Mouse (Mus musculus) midbrain, postnatal 0 days (tissue): ENCODE measurements around the gene Drg2. TPM values are rescaled to one million over a fixed set of nuclear protein-coding genes. Genes with fewer than 3 reads are reported as not detected.

Experiments used
- ATAC-seq: fragments of 200-750 bp; cut with Nextera tagmentation; 2 replicates; pipeline ENCODE4 v1.8.0; 2017; ENCODE audit warnings: moderate number of reproducible peaks, mild to moderate bottlenecking, moderate TSS enrichment, moderate library complexity; ENCODE audit not compliant: low FRiP score
- DNase-seq: peaks from one replicate; pipeline ENCODE4 v3.0.0-alpha.2; 2015; ENCODE audit warnings: low spot score
- H3K27ac ChIP-seq: fragments of 300-500 bp; sonication (generic); 2 replicates; pipeline ENCODE4 v1.5.1; 2014; ENCODE audit warnings: low read depth, mild to moderate bottlenecking, low read length, mixed read lengths
- H3K27me3 ChIP-seq: fragments of 300-500 bp; sonication (generic); 2 replicates; pipeline ENCODE4 v1.6.1; 2014; ENCODE audit warnings: low read length, control low read depth, mixed read lengths; ENCODE audit not compliant: insufficient read depth
- H3K36me3 ChIP-seq: fragments of 300-500 bp; sonication (generic); 2 replicates; pipeline ENCODE4 v1.6.1; 2014; ENCODE audit warnings: low read length, control low read depth, mixed read lengths; ENCODE audit not compliant: insufficient read depth
- H3K4me1 ChIP-seq: fragments of 300-500 bp; sonication (generic); 2 replicates; pipeline ENCODE4 v1.6.1; 2014; ENCODE audit warnings: mild to moderate bottlenecking, control low read depth, antibody characterized with exemption, low read length, mixed read lengths; ENCODE audit not compliant: insufficient read depth
- H3K4me2 ChIP-seq: fragments of 300-500 bp; sonication (generic); 2 replicates; pipeline ENCODE4 v1.6.1; 2014; ENCODE audit warnings: low read depth, mild to moderate bottlenecking, low read length, mixed read lengths; ENCODE audit not compliant: poor library complexity, severe bottlenecking
- H3K4me3 ChIP-seq: fragments of 300-500 bp; sonication (generic); 2 replicates; pipeline ENCODE4 v1.5.1; 2014; ENCODE audit warnings: low read depth, mild to moderate bottlenecking, low read length, moderate library complexity
- H3K9ac ChIP-seq: fragments of 300-500 bp; sonication (generic); replicated peaks from 2 replicates; pipeline ENCODE4 v1.6.1; 2014; ENCODE audit warnings: mild to moderate bottlenecking, low read length, moderate library complexity, mixed read lengths; ENCODE audit not compliant: poor library complexity, severe bottlenecking
- H3K9me3 ChIP-seq: fragments of 300-500 bp; sonication (generic); 2 replicates; pipeline ENCODE4 v1.6.1; 2016; ENCODE audit warnings: low read length, control low read depth
- CTCF ChIP-seq: IDR thresholded peaks from 2 replicates; pipeline ENCODE4 v1.5.1; 2016; ENCODE audit warnings: antibody characterized with exemption, mild to moderate bottlenecking
- WGBS: fragments of 180-500 bp; shearing (Covaris S2); extraction: QIAGEN DNeasy Blood & Tissue Kit; methylation state at CpG from one replicate; pipeline ENCODE4 v1.1.7; 2014; 5-methylcytosine and 5-hydroxymethylcytosine counted together
- polyA plus RNA-seq: library from polyadenylated mRNA; unstranded; fragments of >200 nt; fragmentation: Nextera tagmentation; extraction: Ambion mirVana; gene quantifications from 2 replicates; pipeline ENCODE4 v1.2.1, GENCODE M21; 2015
- total RNA-seq: library from RNA; depleted of rRNA; stranded (reverse); fragments of >200 nt; gene quantifications from 2 replicates; pipeline ENCODE4 v1.2.3, GENCODE M21; 2014

Gene Drg2
- total and polyA plus RNA-seq, 2 experiments from 2014 or later, result 83.1 to 88.6 TPM

DNA sequence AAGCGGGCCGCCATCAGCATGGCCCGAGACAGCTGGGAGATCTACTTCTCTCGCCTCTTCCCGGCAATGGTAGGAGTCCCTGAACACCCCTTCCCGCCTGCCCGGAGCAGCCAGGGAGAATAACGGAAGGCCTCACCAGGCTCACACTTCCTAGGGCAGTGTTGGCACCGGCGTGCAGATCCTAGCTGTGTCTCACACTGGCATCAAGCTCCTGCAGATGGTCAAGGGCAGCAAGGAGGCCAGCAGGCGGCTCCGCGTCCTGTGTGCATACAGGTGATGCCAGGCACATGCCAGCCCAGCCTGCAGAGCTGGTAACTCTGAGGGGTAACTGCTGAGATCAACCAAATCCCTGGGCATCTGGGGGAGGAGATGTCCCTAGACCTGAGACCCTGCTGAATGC is 52.9 kb downstream of the Drg2 start:
- Histone ChIP-seq H3K9ac (no peak overlapping the region), H3K27ac (no peak overlapping the region)
- ATAC-seq, result no peak

DNA sequence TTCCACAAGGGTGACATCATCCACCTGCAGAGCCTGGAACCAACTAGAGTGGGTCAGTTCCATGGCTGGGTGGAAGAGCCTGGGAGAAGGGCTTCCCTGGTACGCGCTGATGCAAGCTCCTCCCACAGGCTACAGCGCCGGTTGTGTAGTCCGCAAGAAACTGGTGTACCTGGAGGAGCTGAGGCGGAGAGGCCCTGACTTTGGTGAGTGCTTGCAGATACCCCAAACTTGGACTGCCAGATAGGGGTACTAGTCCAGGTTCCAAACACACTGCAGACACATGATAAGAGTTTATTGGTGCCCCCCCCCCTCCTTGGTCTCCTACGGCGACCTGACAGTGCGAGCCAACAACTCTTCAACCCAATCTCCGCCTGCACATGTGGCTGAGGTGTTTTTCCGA is 54.6 kb downstream of the Drg2 start:
- Histone ChIP-seq H3K9me3 (no peaks in the 10 kb centered on the region), H3K4me2 (peak overlapping the region; percentile 61), H3K9ac (no peak overlapping the region), H3K4me1 (peaks cover 4% of the 10 kb centered on the region; the same call in 1 of the 2 replicates), H3K36me3 (no peaks in the 10 kb centered on the region), H3K4me3 (peak overlapping the region; percentile 31), H3K27me3 (no peaks in the 10 kb centered on the region), H3K27ac (no peak overlapping the region)
- WGBS, result 11% methylated on average over 11 of the region's 11 CpGs
- DNase-seq (no peak), ATAC-seq (no peak)
- TF ChIP-seq CTCF, result no peak

More for the DNA sequence above, 52.9 kb downstream of the Drg2 start:
- no peak for TF ChIP-seq CTCF
- no peak for DNase-seq
- Histone ChIP-seq H3K27me3 (no peaks in the 10 kb centered on the region), H3K4me3 (no peak overlapping the region), H3K9me3 (no peaks in the 10 kb centered on the region), H3K36me3 (no peaks in the 10 kb centered on the region), H3K4me2 (no peak overlapping the region), H3K4me1 (peaks cover 4% of the 10 kb centered on the region; the same call in 1 of the 2 replicates)
- WGBS, result 85% methylated on average over 13 of the region's 13 CpGs

DNA sequence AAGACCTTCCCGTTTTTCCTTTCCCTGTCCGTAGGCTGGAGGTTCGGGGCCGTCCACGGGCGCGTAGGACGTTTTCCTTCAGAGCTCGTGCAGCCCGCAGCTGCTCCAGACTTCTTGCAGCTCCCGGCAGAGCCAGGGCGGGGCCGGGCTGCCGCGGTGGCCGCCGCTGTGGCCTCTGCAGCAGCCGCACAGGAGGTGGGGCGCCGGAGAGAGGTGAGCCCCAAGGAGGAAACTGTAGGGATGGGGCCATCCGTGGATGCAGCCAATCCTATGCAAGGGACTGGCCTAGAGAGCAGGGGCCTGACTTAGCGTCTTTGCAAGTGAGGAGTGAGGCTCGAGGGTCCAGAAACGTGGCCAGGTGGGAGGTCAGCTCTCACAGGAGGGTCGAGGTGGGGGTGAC is 55.1 kb downstream of the Drg2 start:
- 1% methylated on average over 25 of the region's 25 CpGs for WGBS
- no peak overlapping the region for H3K27ac ChIP-seq
- H3K4me2 ChIP-seq, result peak overlapping the region; percentile 61
- H3K9ac ChIP-seq, result peak overlapping the region; percentile 42; the same call in 1 of the 2 replicates
- no peaks in the 10 kb centered on the region for H3K27me3 ChIP-seq
- DNase-seq, result no peak
- no peak for TF ChIP-seq CTCF
- H3K36me3 ChIP-seq, result no peaks in the 10 kb centered on the region
- H3K9me3 ChIP-seq, result no peaks in the 10 kb centered on the region
- H3K4me1 ChIP-seq, result peaks cover 4% of the 10 kb centered on the region; the same call in 1 of the 2 replicates
- no peak for ATAC-seq
- H3K4me3 ChIP-seq, result peak overlapping the region; percentile 31

GRCm38 (mm10) chr11:60511893-60512292 is 57.5 kb downstream of the Drg2 start:
- no peak overlapping the region for H3K4me3 ChIP-seq
- H3K9ac ChIP-seq, result no peak overlapping the region
- no peaks in the 10 kb centered on the region for H3K36me3 ChIP-seq
- peaks cover 4% of the 10 kb centered on the region; the same call in 1 of the 2 replicates for H3K4me1 ChIP-seq
- no peaks in the 10 kb centered on the region for H3K27me3 ChIP-seq
- 93% methylated on average over 1 of the region's 1 CpGs for WGBS
- H3K27ac ChIP-seq, result no peak overlapping the region
- no peaks in the 10 kb centered on the region for H3K9me3 ChIP-seq
- DNase-seq, result no peak
- TF ChIP-seq CTCF, result no peak
- H3K4me2 ChIP-seq, result no peak overlapping the region
- no peak for ATAC-seq

GRCm38 (mm10) chr11:60512520-60512919 is 58.1 kb downstream of the Drg2 start:
- H3K27me3 ChIP-seq, result no peaks in the 10 kb centered on the region
- peaks cover 4% of the 10 kb centered on the region; the same call in 1 of the 2 replicates for H3K4me1 ChIP-seq
- H3K9ac ChIP-seq, result no peak overlapping the region
- 78% methylated on average over 2 of the region's 2 CpGs for WGBS
- DNase-seq (no peak), ATAC-seq (no peak)
- H3K9me3 ChIP-seq, result no peaks in the 10 kb centered on the region
- no peak overlapping the region for H3K4me2 ChIP-seq
- TF ChIP-seq CTCF, result peak; percentile 40
- no peak overlapping the region for H3K27ac ChIP-seq
- H3K36me3 ChIP-seq, result no peaks in the 10 kb centered on the region
- H3K4me3 ChIP-seq, result no peak overlapping the region

GRCm38 (mm10) chr11:60514941-60515340 is 60.5 kb downstream of the Drg2 start:
- Histone ChIP-seq H3K27me3 (no peaks in the 10 kb centered on the region), H3K4me2 (no peak overlapping the region), H3K9ac (no peak overlapping the region), H3K9me3 (no peaks in the 10 kb centered on the region), H3K36me3 (no peaks in the 10 kb centered on the region), H3K4me3 (no peak overlapping the region), H3K4me1 (no peaks in the 10 kb centered on the region), H3K27ac (no peak overlapping the region)
- DNase-seq, result no peak
- WGBS, result 85% methylated on average over 2 of the region's 2 CpGs
- no peak for ATAC-seq
- no peak for TF ChIP-seq CTCF
